Mouse (Mus musculus) retina, embryonic 14.5 days (tissue): ENCODE results near the gene Gm21119.
"Not testable (repeated sequence)": the region's sequence is repeated elsewhere in the genome, so short reads cannot be mapped to it uniquely, and the experiment has no call there.

Experiments
- DNase-seq: peaks from one replicate; pipeline ENCODE4 v3.0.0-alpha.2; 2015; ENCODE audit warnings: low spot score

Gm21119 gene

DNA sequence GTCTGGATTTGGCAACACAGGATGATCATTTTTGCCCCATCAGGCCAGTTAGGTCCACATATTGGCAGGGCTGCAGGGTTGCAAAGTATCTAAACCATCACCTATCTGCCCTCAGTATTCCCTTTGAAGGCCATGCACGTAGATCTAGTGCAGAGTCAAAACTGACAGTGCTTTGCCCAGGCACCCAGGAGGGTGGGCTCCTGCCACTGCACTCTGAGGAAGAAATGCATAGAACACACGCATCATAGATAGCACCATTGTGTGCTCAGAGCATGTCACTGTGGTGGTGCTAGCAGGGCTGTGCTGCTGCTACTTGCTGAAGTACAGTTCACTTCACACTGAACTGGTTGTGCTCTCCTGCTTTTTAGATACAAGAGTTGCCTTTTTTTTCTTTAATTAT lies at the start of gene Gm21119:
Gene Gm21119, plus strand, starts transcription at position 301 of the 400 bp plus-strand sequence.
- DNase-seq: not testable (repeated sequence)

GRCm38 (mm10) chr8:20566753-20567152 lies 48.0 kb upstream of the Gm21119 start:
- not testable (repeated sequence) for DNase-seq

GRCm38 (mm10) chr8:20581081-20581480 lies 33.6 kb upstream of the Gm21119 start:
- DNase-seq: not testable (repeated sequence)

GRCm38 (mm10) chr8:20582772-20583171 lies 31.9 kb upstream of the Gm21119 start:
- DNase-seq: not testable (repeated sequence)

- DNase-seq: peak; percentile 17
Measured at GRCm38 (mm10) chr8:20588268-20589177, 26.2 kb upstream of the Gm21119 start.

DNA sequence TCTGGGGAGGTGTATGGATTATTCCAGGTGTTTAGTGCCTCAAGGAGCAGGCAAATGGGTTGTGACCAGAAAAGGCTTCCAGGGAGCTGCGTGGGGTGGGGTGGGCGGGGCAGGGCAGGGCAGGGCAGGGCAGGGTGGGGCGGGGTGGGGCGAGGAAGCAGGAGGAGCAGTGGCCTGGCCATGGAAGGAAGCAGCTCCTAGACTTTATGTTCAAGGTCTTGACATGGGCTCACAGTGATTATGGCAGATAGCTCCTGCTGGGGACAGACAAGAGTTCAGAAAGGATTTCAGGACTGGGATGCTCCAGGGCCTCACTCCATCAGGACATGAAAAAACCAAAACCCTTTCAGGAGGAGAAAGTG lies 25.6 kb upstream of the Gm21119 start:
- not testable (repeated sequence) for DNase-seq

DNA sequence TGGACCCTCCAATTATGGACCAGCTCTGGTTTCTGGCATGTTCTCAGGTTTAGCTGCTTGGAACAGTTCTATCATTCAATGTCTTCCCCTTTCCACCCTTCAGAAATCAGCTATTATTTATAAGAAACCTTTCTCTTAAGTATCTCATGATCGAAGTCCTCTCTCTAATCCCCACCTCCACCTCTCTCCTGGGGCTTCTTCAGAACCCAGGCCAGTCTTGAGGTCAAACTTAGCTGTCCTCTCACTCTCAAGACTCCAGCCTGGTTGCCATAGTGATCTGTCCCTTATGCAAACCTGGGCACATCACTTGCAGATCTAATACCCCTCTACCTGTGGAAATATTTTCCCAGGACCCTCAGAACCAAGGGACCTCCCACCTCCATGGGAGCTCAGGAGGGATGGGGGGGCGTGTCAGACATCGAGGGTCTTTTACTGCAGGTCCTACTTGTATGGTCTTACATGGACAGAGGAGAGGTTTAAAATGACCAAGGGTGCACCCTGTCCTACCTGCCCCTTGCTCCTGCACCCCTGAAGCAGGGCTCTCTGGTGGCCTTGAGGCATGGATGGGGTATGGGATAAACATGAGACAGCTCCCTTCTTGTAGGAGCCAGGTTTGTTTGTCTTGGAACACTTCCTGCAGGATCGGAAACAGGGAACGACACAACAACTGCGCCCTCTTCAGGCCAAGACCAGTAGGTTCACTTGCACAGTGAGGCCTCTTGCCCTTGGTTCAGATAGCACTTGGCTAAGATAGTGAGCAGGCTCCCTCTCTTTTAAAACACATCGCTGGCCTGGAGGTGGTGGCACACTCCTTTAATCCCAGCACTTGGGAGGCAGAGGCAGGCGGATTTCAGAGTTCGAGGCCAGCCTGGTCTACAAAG lies 24.4 kb upstream of the Gm21119 start:
- not testable (repeated sequence) for DNase-seq

GRCm38 (mm10) chr8:20591002-20591401 lies 23.7 kb upstream of the Gm21119 start:
- not testable (repeated sequence) for DNase-seq

- not testable (repeated sequence) for DNase-seq
Measured at GRCm38 (mm10) chr8:20592732-20593272, 21.9 kb upstream of the Gm21119 start.

GRCm38 (mm10) chr8:20593841-20594240 lies 20.9 kb upstream of the Gm21119 start:
- not testable (repeated sequence) for DNase-seq

DNA sequence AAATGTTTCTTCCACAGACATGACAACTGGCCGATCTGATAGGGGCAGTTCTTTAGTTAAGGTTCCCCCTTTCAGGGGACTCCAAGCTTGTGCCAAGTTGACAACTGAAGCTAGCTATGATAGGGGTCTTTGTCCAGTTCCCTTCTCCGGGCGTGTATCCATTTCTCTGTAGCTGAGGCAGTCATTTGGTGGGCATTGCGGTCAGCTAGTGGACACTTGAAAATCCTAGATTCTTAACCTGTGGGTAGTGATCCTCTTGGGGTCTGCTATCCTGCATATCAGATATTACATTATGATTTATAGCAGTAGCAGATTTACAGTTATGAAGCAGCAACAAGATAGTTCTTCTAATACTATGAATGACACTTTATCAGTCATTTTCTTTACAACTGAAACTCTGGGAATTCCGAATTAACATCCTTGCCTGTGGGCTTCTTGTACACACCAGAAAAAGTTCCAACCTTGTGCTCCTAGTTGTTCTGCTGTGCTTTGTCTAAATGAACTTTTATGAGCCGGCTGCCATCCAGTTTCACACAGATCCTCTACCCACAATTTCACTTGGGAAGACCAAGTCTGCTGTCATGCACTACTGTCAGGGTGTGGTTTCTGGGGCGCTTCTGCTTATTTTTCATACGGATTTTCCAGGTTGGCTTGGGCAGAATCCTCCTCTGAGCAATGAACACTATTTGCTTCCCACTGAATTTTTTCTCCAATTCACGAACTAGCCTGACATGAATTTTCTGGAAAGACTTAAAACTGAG lies 18.5 kb upstream of the Gm21119 start:
- DNase-seq: not testable (repeated sequence)

DNA sequence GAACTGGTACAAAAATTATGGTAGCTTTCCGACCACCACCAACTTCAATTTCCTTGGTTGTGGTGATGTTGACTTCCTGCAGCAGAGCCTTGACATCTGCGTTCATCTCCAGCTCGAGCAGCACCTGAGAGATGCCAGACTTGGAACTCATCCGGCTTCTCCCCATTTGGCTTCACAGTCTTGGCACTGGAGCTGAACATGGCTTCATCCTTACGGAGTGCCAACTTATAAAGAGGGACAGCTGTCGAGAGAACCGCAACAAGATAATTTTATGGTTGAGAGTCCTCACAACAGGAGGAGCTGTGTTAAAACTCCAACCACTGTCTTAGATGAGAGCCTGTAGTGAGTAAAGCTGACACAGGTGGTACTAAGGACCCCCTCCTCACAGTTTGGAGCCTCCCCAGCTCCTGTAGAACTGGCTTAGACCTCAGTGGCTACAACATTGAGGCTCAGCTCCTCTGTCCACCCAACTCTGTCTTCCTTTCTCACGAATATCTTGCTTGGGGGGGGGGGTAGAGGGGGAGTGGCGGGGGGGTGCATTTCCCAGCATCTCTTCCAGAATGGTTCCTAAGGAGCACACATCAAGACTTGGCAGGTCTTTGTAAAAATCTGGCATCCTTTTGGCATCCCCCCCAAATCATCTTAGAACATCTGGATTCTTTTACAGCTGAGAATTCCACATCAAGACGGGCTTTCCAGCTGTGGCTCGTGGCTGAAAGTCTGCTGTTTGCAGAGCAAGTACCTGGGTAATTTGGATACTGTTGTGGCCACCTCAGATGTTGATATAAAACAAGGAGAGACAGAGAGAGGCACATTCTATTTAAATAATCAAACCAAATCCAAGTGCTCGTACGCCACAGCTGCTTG lies 17.6 kb upstream of the Gm21119 start:
- DNase-seq: not testable (repeated sequence)

DNA sequence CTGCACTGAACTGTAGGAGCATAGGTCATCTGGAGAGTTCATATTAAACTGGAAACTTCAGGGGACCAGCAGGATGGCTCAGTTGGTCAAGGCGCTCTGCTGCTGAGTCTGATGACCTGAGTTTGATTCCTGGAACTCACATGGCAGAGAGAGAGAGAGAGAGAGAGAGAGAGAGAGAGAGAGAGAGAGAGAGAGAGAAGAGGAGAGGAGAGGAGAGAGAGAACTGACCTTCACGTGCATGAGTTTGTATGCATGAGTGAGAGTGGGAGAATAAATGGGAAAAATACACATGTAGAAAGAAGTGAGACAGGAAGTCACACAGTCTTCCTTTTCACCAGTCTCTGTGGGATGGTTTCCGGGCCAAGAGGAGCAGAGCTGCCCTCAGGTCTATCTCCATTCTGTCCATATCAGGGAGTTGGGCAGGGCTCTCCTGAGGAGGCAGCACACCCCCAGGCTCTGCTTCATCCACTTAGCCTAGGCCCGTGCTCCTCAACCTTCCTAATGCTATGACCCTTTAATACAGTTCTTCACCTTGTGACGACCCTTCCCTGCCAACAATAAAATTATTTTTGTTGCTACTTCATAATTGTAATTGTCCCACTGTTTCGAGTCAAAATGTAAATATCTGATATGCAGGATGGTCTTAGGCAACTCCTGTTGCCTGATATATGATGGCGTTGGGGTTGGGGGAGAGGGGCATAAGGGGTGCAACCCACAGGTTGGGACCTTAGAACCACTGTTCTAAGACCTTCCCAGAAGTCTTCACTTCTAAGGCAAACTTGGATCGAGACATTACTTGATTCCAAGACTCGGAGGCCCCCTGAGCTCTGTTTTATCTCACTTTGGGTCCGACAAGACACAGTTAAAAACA lies 16.2 kb upstream of the Gm21119 start:
- not testable (repeated sequence) for DNase-seq

- DNase-seq: not testable (repeated sequence)
Measured at GRCm38 (mm10) chr8:20599350-20599749, 15.4 kb upstream of the Gm21119 start.

- not testable (repeated sequence) for DNase-seq
Measured at GRCm38 (mm10) chr8:20610856-20611255, 3.9 kb upstream of the Gm21119 start.

DNA sequence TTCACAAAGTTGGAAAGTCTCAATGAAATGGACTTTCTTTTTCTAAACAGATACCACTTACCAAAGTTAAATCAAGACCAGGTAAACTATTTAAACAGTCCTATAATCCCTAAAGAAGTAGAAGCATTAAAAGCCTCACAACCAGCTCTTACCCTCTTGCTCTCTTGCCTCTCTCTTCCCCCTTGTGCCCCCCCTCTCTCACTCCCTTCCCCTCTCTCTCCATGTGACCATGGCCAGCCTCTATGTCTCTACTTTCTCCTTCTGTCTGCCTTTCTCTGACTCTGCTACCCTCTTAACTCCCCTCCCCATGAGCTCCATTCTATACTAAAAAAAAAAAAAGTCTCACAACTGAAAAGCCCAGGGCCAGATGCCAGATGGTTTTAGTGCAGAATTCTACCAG lies 2.0 kb upstream of the Gm21119 start:
- not testable (repeated sequence) for DNase-seq

DNA sequence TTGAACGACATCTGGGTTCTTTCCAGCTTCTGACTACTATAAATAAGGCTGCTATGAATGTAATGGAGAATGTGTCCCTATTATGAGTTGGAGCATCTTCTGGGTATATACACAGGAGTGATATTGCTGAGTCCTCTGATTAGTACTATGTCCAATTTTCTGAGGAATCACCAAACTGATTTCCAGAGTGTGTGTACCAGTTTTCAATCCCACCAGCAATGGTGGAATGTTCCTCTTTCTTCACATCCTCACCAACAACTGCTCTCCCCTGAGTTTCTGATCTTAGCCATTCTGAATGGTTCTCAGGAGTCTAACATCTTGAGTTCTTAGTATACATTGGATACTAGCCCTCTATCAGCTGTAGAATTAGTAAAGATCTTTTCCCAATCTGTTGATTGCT lies 16.0 kb downstream of the Gm21119 start:
- not testable (repeated sequence) for DNase-seq

DNA sequence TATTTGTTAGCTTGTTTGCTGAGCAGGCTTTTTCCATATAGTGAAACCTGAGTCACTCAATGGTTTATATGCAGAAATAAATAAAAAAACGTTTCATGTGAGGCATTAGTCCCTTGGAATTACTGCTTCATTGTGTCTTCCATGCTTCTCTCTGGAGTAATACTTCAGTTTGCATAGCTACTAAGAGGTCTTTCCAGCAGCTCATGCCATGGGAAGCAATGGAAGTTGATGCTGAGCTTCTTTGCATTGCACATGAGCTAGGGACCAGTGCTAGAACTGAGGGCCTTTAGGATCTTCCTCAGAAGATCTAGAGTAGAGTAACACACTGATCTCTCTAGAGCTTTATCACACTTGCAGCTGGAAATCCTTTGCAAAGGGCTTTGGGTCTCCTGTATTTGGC lies 23.2 kb downstream of the Gm21119 start:
- not testable (repeated sequence) for DNase-seq

DNA sequence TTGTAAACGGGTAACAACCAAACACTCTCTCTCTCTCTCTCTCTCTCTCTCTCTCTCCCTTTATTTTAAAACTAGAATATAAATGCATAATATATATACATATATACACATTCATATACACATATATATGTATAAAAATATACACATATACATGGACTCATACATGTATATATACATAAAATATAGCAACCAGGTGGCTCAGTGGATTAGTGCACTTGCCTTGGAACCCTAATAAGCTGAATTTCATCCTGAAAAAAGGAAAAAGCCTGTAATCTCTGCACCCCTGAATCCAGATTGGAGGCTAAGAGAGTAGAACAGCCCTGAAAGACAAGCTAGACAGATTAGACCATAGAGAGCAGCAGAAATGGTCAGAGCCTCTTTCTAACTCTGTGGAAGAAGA lies 28.8 kb downstream of the Gm21119 start:
- DNase-seq: not testable (repeated sequence)
